Mouse (Mus musculus) stomach, postnatal 0 days (tissue): ENCODE data around the gene Siah1a.

Source experiments
- CTCF ChIP-seq: IDR thresholded peaks from 2 replicates; pipeline ENCODE4 v1.5.1; 2016; ENCODE audit warnings: antibody characterized with exemption, low read depth, mild to moderate bottlenecking, moderate library complexity
- EP300 ChIP-seq: optimal IDR thresholded peaks from 2 replicates; pipeline ENCODE3; 2016; ENCODE audit warnings: antibody characterized with exemption

DNA sequence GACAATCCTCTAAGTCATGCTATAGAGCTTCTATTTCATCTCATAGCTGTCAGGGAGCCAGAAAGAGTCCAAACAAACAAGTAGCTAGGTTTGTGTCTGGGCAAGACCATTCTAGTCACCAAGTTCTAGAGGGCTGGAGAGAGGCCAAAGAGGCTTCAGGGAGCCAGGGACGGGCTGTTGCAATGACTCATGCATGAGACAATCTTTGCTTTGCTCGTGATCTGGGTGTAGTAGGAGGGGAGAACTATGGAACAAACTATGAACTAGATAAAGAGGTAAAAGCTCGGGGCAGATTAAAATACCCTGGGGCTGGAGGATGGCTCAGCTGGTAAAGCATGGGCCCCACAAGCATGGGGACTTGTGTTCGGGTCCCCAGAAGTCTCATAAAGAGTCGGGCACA, 22.8 kb upstream of the Siah1a start:
- TF ChIP-seq CTCF (no peak), EP300 (peak; percentile 70)
